Mouse (Mus musculus): ENCODE measurements around the gene Vgf. TPM values are rescaled to one million over a fixed set of nuclear protein-coding genes. Genes with fewer than 3 reads are reported as not detected.

The Vgf gene
- polyA plus RNA-seq, 1 experiment: 0.28 TPM

DNA sequence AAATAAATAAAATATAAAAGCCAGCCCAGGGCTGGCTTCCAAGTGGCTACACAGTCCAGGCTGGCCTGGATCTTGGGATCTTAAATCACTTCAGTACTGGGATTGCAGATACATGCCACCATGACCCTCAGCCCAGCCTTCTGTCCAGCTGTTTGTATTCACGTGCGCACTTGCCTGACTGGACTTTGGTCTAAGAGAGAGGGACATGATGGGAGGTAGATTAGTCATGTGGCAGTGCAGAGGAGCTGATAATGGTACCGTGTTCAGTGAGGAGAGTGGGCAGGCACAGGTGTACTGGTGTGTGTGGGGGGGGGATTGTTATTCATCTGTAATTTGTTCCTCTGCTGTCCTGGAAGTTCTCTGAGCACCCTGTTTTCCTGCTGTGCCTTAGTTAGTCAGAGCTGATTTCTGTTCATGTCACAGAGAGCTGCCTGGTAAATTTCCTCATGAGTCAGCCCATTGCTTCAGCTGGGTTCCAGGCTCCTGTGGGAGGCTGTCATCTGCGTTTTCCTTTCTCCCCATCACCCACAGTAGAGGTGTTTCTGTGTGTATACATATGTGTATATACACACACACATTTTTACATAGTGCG lies 25.8 kb downstream of the Vgf start:
- no peak overlapping the region for H3ac ChIP-seq (ENCODE audit: control insufficient read depth, insufficient read length, low read depth)
- H3K4me3 ChIP-seq (ENCODE audit: insufficient read depth, poor library complexity, severe bottlenecking): no peak overlapping the region
- TF ChIP-seq MAX (IDR thresholded peaks at IDR 0.05): no peak
- TF ChIP-seq MYOD1 (IDR thresholded peaks at IDR 0.05; ENCODE audit: control insufficient read depth, insufficient read length, low read depth): peak; percentile 6
- H3K79me3 ChIP-seq (ENCODE audit: low read depth): no peaks in the 10 kb centered on the region
- no peaks in the 10 kb centered on the region for H3K79me2 ChIP-seq (ENCODE audit: control insufficient read depth, insufficient read depth)
- H3K27me3 ChIP-seq (ENCODE audit: control insufficient read depth, insufficient read depth, insufficient read length): no peaks in the 10 kb centered on the region
- no peaks in the 10 kb centered on the region for H3K36me3 ChIP-seq (ENCODE audit: control insufficient read depth, insufficient read depth)

DNA sequence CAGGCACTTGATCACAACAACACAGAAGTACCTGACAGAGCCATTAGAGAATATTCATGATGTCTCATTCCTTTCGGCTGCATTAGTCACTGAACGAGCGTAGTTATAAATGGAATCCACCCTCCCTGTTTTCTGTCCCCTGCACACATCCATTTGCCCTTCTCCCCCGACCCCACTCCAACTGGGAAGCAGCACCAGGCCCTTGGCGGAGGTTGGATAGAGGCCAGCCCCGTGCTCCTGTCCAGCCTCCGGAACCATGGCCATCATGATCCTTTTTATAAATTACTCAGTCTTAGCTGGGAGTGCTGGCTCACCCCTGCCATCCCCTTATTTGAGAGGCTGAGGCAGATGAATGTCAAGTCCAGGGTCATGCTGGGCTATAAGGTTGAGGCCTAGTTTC lies 28.1 kb downstream of the Vgf start:
- TF ChIP-seq USF1 (IDR thresholded peaks at IDR 0.05; ENCODE audit: low read depth): no peak
- TF ChIP-seq MAX (IDR thresholded peaks at IDR 0.05): no peak
- no peak for TF ChIP-seq CEBPB (IDR thresholded peaks at IDR 0.05; ENCODE audit: low read depth)
- TF ChIP-seq MYOD1 (IDR thresholded peaks at IDR 0.05; ENCODE audit: control insufficient read depth, insufficient read length, low read depth): no peak
- TF ChIP-seq CTCF (IDR thresholded peaks at IDR 0.05; ENCODE audit: control insufficient read depth, insufficient read depth, insufficient read length): no peak
- TF ChIP-seq FOSL1 (IDR thresholded peaks at IDR 0.05; ENCODE audit: insufficient read depth, low read length, poor library complexity, severe bottlenecking): no peak
- no peak for TF ChIP-seq MYOG (IDR thresholded peaks at IDR 0.05; ENCODE audit: control insufficient read depth, extremely low read depth, insufficient read length)
- H3K36me3 ChIP-seq (ENCODE audit: control insufficient read depth, insufficient read depth): no peaks in the 10 kb centered on the region

DNA sequence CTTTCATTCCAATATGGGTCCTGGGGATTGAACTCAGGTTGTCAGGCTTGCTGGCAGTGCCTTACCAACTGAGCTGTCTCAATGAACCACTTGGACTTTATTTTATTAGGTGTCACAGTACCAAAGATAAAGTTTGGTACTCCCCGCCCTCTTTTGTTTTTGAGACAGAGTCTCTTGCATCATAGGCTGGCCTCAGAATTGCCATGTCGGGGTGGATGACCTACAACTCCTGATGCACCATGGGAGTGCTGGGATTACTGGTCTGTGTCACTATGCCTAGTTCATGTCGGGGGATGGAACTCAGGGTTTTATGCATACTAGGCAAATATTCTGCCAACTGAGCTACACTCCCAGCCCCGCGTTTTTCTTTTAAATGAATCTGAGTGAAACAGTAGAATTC lies 28.7 kb downstream of the Vgf start:
- Histone ChIP-seq H3K36me3 (ENCODE audit: control insufficient read depth, insufficient read depth) (no peaks in the 10 kb centered on the region), H3K79me3 (ENCODE audit: low read depth) (no peaks in the 10 kb centered on the region), H3K79me2 (ENCODE audit: control insufficient read depth, insufficient read depth) (no peaks in the 10 kb centered on the region), H3K27me3 (ENCODE audit: control insufficient read depth, insufficient read depth, insufficient read length) (no peaks in the 10 kb centered on the region), H3ac (ENCODE audit: control insufficient read depth, insufficient read length, low read depth) (no peak overlapping the region), H3K4me3 (ENCODE audit: insufficient read depth, poor library complexity, severe bottlenecking) (no peak overlapping the region)
- TF ChIP-seq CTCF (IDR thresholded peaks at IDR 0.05; ENCODE audit: control insufficient read depth, insufficient read depth, insufficient read length) (no peak), MYOD1 (IDR thresholded peaks at IDR 0.05; ENCODE audit: control insufficient read depth, insufficient read length, low read depth) (no peak), MAX (IDR thresholded peaks at IDR 0.05) (no peak), USF1 (IDR thresholded peaks at IDR 0.05; ENCODE audit: low read depth) (no peak), CEBPB (IDR thresholded peaks at IDR 0.05; ENCODE audit: low read depth) (no peak), MYOG (IDR thresholded peaks at IDR 0.05; ENCODE audit: control insufficient read depth, extremely low read depth, insufficient read length) (no peak), FOSL1 (IDR thresholded peaks at IDR 0.05; ENCODE audit: insufficient read depth, low read length, poor library complexity, severe bottlenecking) (no peak)

More for the DNA sequence above, 28.1 kb downstream of the Vgf start:
- H3K4me3 ChIP-seq (ENCODE audit: insufficient read depth, poor library complexity, severe bottlenecking): no peak overlapping the region
- H3ac ChIP-seq (ENCODE audit: control insufficient read depth, insufficient read length, low read depth): no peak overlapping the region
- H3K79me2 ChIP-seq (ENCODE audit: control insufficient read depth, insufficient read depth): no peaks in the 10 kb centered on the region
- H3K79me3 ChIP-seq (ENCODE audit: low read depth): no peaks in the 10 kb centered on the region
- H3K27me3 ChIP-seq (ENCODE audit: control insufficient read depth, insufficient read depth, insufficient read length): no peaks in the 10 kb centered on the region

DNA sequence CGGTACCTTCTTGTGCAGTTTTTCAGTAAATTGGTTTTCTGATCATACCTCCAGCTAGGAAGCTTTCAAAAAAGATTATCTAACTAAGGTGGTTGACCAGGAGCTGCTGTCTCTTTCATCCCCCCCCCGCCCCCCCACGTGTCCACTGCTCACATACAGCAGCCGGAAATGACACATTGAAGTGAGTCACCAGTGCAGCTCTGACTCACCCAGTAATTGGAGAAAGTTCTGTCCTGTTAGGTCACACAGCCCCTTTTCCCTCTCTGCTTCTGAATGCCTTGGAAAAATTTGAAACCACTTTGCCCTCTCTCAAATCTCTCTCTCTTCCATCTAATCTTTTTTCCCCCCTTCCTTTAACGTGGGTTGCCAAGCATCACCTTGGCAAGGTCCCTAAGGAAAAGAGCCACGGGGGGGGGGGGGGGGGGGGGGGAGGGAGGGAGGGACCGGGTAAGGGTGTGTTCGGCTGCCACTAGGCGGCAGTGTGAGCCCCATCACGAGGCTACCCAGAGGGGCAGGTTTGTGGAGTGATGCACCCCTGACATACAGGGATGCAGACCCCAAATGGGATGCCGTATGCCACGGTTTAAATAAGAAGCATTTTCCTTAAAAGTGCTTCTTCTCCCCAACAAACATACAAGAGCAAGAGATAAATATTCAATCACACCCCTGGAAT lies 35.8 kb downstream of the Vgf start:
- H3K4me3 ChIP-seq (ENCODE audit: insufficient read depth, poor library complexity, severe bottlenecking): peak overlapping the region; percentile 12
- H3ac ChIP-seq (ENCODE audit: control insufficient read depth, insufficient read length, low read depth): no peak overlapping the region
- H3K27me3 ChIP-seq (ENCODE audit: control insufficient read depth, insufficient read depth, insufficient read length): no peaks in the 10 kb centered on the region
- peaks cover 59% of the 10 kb centered on the region for H3K36me3 ChIP-seq (ENCODE audit: control insufficient read depth, insufficient read depth)
- TF ChIP-seq USF1 (IDR thresholded peaks at IDR 0.05; ENCODE audit: low read depth) (peak; percentile 36), CTCF (IDR thresholded peaks at IDR 0.05; ENCODE audit: control insufficient read depth, insufficient read depth, insufficient read length) (peak; percentile 57), MAX (IDR thresholded peaks at IDR 0.05) (no peak), MYOD1 (IDR thresholded peaks at IDR 0.05; ENCODE audit: control insufficient read depth, insufficient read length, low read depth) (no peak), MYOG (IDR thresholded peaks at IDR 0.05; ENCODE audit: control insufficient read depth, extremely low read depth, insufficient read length) (no peak), FOSL1 (IDR thresholded peaks at IDR 0.05; ENCODE audit: insufficient read depth, low read length, poor library complexity, severe bottlenecking) (peak; percentile 94), CEBPB (IDR thresholded peaks at IDR 0.05; ENCODE audit: low read depth) (no peak)
- H3K79me2 ChIP-seq (ENCODE audit: control insufficient read depth, insufficient read depth): peaks cover 8% of the 10 kb centered on the region
- H3K79me3 ChIP-seq (ENCODE audit: low read depth): peaks cover 10% of the 10 kb centered on the region

DNA sequence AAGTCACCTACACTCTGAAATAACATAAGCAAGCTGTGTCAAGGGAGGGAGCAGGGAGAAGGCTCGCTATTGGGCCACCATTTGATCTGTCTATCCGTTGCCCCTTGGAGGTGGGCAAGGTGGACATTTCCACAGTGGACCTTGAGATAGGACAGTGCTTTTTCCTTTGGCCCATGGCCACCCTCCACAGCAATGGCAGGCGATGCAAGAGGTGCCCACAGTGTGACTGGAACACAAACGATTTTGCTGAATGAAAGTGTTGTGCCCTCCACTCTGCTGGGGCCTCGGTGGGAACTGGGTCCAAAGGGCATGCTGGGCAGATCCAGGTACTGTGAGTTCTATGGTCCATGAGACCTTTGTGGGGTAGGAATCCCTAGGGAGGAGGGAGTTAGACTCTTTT lies 36.4 kb downstream of the Vgf start:
- no peak overlapping the region for H3K4me3 ChIP-seq (ENCODE audit: insufficient read depth, poor library complexity, severe bottlenecking)

More for the DNA sequence above, 36.4 kb downstream of the Vgf start:
- H3K79me3 ChIP-seq (ENCODE audit: low read depth): peaks cover 10% of the 10 kb centered on the region
- TF ChIP-seq CTCF (IDR thresholded peaks at IDR 0.05; ENCODE audit: control insufficient read depth, insufficient read depth, insufficient read length) (no peak), MYOD1 (IDR thresholded peaks at IDR 0.05; ENCODE audit: control insufficient read depth, insufficient read length, low read depth) (no peak), MAX (IDR thresholded peaks at IDR 0.05) (no peak), FOSL1 (IDR thresholded peaks at IDR 0.05; ENCODE audit: insufficient read depth, low read length, poor library complexity, severe bottlenecking) (no peak), CEBPB (IDR thresholded peaks at IDR 0.05; ENCODE audit: low read depth) (no peak), MYOG (IDR thresholded peaks at IDR 0.05; ENCODE audit: control insufficient read depth, extremely low read depth, insufficient read length) (no peak), USF1 (IDR thresholded peaks at IDR 0.05; ENCODE audit: low read depth) (no peak)
- H3K27me3 ChIP-seq (ENCODE audit: control insufficient read depth, insufficient read depth, insufficient read length): no peaks in the 10 kb centered on the region
- no peak overlapping the region for H3ac ChIP-seq (ENCODE audit: control insufficient read depth, insufficient read length, low read depth)
- peaks cover 65% of the 10 kb centered on the region for H3K36me3 ChIP-seq (ENCODE audit: control insufficient read depth, insufficient read depth)
- H3K79me2 ChIP-seq (ENCODE audit: control insufficient read depth, insufficient read depth): peaks cover 15% of the 10 kb centered on the region

All from C2C12 (cell line).